Mouse (Mus musculus): Measurements from ENCODE around the gene Sulf2.
A peak's percentile ranks its signal among the peaks of the same experiment; 100 is the strongest.

GRCm38 (mm10) chr2:166155454-166155815, at the start of gene Sulf2:
- TF ChIP-seq CTCF (IDR thresholded peaks at IDR 0.05; ENCODE audit: borderline replicate concordance, insufficient read depth, low read length): peak; percentile 67
- TF ChIP-seq POLR2A (IDR thresholded peaks at IDR 0.05; ENCODE audit: low read depth, low read length): peak; percentile 42
